In the genomic region with DNA sequence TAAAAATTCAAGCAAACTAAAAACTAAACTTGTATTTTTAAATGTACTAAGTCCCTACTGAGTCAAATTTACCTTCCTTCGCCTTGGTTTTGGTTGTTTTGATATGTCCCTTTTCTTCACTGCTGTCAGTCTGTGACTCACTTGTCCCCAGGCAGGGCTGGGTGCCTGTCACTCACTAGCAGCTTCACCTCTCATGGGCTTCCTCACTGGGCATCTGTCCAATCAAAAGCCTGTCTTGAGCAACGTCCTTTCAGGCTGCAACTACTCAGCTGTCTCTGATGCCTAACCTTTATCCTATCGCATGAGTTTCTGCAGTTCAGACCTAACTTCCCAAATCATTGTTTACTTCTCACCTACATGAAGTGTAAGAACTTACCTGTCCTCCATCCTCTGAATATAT, we compare ENCODE assay signal across 17 mouse cellular contexts.
A peak's percentile ranks its signal among the peaks of the same experiment; 100 is the strongest.
DNase-seq lines count a peak whose midpoint lies in the region; ATAC-seq and TF ChIP-seq lines count a peak whose summit lies in the region.
"Had no signal": no experiment of that assay in that cellular context is flagged by ENCODE, and none has a peak within 500 bp of the region (broad histone marks: within the 10 kb centered on the region; RNA-seq: fewer than 3 reads in every experiment).

No protein-coding gene starts in this region.

- no peaks in the 10 kb centered on the region for H3K4me1 ChIP-seq in liver, adult 2 months (ENCODE audit: control insufficient read depth, insufficient read depth, low read length)
- H3K4me1 ChIP-seq in liver, embryonic 11.5 days (replicated peaks; ENCODE audit: control insufficient read depth, insufficient read depth, low read length) = no peaks in the 10 kb centered on the region
- H3K4me1 ChIP-seq: forebrain, embryonic 15.5 days; kidney, embryonic 15.5 days; liver, embryonic 12.5 days had no signal

- TF ChIP-seq CTCF in liver, adult 2 months (IDR thresholded peaks at IDR 0.05; ENCODE audit: low read depth, low read length) = no peak

- DNase-seq in liver, adult 2 months (ENCODE audit: extremely low read depth, low read depth, low spot score) = peak; percentile 10
- no peak for DNase-seq in liver, embryonic 11.5 days (ENCODE audit: low spot score)
- peak; percentile 45 for DNase-seq in adrenal gland, adult 8-10 months
- peak; percentile 86 for DNase-seq in gonadal fat pad, adult 2 months (ENCODE audit: low read depth)
- no peak for DNase-seq in right cerebral cortex, postnatal 14 days
- no peak for DNase-seq in gastrocnemius, postnatal 4 days (ENCODE audit: low spot score in 2 of 2)
- no peak for DNase-seq in frontal cortex, postnatal 36 days (ENCODE audit: low spot score in 2 of 2)
- DNase-seq: cerebellum, postnatal 25 days; left cerebral cortex, postnatal 4 days; midbrain, embryonic 14.5 days had no signal

- H3K4me3 ChIP-seq in liver, adult 2 months (ENCODE audit: insufficient read depth, low read depth, low read length) = no peak overlapping the region
- H3K4me3 ChIP-seq in liver, embryonic 11.5 days (ENCODE audit: low read depth, low read length) = no peak overlapping the region
- H3K4me3 ChIP-seq: forebrain, embryonic 15.5 days; kidney, embryonic 15.5 days; layer of hippocampus, adult 2 months; liver, embryonic 12.5 days had no signal

- no peak for TF ChIP-seq POLR2A in liver, adult 2 months (IDR thresholded peaks at IDR 0.05; ENCODE audit: extremely low read depth, insufficient read depth, low read length)

- H3K36me3 ChIP-seq in liver, adult 2 months (ENCODE audit: control insufficient read depth, insufficient read depth, low read length) = no peaks in the 10 kb centered on the region
- no peaks in the 10 kb centered on the region for H3K36me3 ChIP-seq in liver, embryonic 11.5 days (ENCODE audit: control insufficient read depth, insufficient read depth, low read length)
- H3K36me3 ChIP-seq: forebrain, embryonic 15.5 days; kidney, embryonic 15.5 days; liver, embryonic 12.5 days had no signal

- no peak overlapping the region for H3K4me2 ChIP-seq in liver, embryonic 11.5 days
- H3K4me2 ChIP-seq: forebrain, embryonic 15.5 days; hindbrain, embryonic 14.5 days; kidney, embryonic 15.5 days; liver, embryonic 12.5 days had no signal

- H3K27me3 ChIP-seq in liver, adult 2 months (ENCODE audit: control insufficient read depth, insufficient read depth, low read length) = no peaks in the 10 kb centered on the region
- no peaks in the 10 kb centered on the region for H3K27me3 ChIP-seq in liver, embryonic 11.5 days (replicated peaks; ENCODE audit: control insufficient read depth, insufficient read depth, low read length)
- H3K27me3 ChIP-seq: forebrain, embryonic 15.5 days; kidney, embryonic 15.5 days; liver, embryonic 12.5 days had no signal

- no peak overlapping the region for H3K27ac ChIP-seq in liver, adult 2 months (replicated peaks; ENCODE audit: insufficient read depth, low read depth, low read length)
- H3K27ac ChIP-seq in liver, embryonic 11.5 days (ENCODE audit: low read depth, low read length) = no peak overlapping the region
- H3K27ac ChIP-seq: forebrain, embryonic 15.5 days; hindbrain, embryonic 14.5 days; kidney, embryonic 15.5 days; layer of hippocampus, adult 2 months; liver, embryonic 12.5 days had no signal

- 66% methylated on average over 3 of the region's 3 CpGs for WGBS in liver, adult 2 months
- 69% methylated on average over 3 of the region's 3 CpGs for WGBS in liver, embryonic 11.5 days

- H3K9ac ChIP-seq in liver, adult 2 months (ENCODE audit: low read depth, low read length) = no peak overlapping the region
- no peak overlapping the region for H3K9ac ChIP-seq in liver, embryonic 11.5 days (ENCODE audit: low read depth, low read length)
- H3K9ac ChIP-seq: forebrain, embryonic 15.5 days; hindbrain, embryonic 14.5 days; kidney, embryonic 15.5 days; liver, embryonic 12.5 days had no signal

- no peaks in the 10 kb centered on the region for H3K9me3 ChIP-seq in liver, embryonic 11.5 days (ENCODE audit: control insufficient read depth, low read length)
- H3K9me3 ChIP-seq: forebrain, embryonic 15.5 days; kidney, embryonic 15.5 days; liver, embryonic 12.5 days had no signal

- H3K79me2 ChIP-seq in liver, adult 2 months (ENCODE audit: control insufficient read depth, insufficient read depth, low read length) = no peaks in the 10 kb centered on the region

- ATAC-seq in liver, embryonic 11.5 days (replicated peaks; ENCODE audit: low FRiP score) = no peak
- peak; percentile 26; the same call in 1 of the 2 replicates for ATAC-seq in megakaryocyte progenitor cell, adult 5-6 weeks (replicated peaks; ENCODE audit: poor library complexity)
- ATAC-seq: forebrain, embryonic 15.5 days; intestine, embryonic 16.5 days; liver, embryonic 12.5 days had no signal

Comparison
In these comparisons a context has a peak if more than half of its experiments do, and no peak if none do; other contexts are left out.
1. DNase-seq: peak in liver, adult 2 months (single experiment), adrenal gland, adult 8-10 months (single experiment) and gonadal fat pad, adult 2 months (single experiment); none in liver, embryonic 11.5 days (single experiment), right cerebral cortex, postnatal 14 days (single experiment), gastrocnemius, postnatal 4 days (0 of 2) and frontal cortex, postnatal 36 days (0 of 2).